Mouse (Mus musculus) regulatory T cell (primary cell): Measurements from ENCODE around the gene Dchs1.
"Not testable (repeated sequence)": the region's sequence is repeated elsewhere in the genome, so short reads cannot be mapped to it uniquely, and the experiment has no call there.

Source experiments
- in situ Hi-C: fragments of 300-600 bp; cut with MboI, MseI; formaldehyde crosslinking; loops from one replicate; pipeline ENCODE4 v1.15.1; 2025; ENCODE audit warnings: high pct_unique_total_duplicates

The Dchs1 gene

GRCm38 (mm10) chr7:105743926-105744590 lies 43.4 kb downstream of the Dchs1 start, which contains the start of gene Taf10:
Taf10 (minus strand) TSS chr7:105744361.
- in situ Hi-C loops: no loop called here

- in situ Hi-C loops: not testable (repeated sequence)
These were observed 44.1 kb downstream of the Dchs1 start for GRCm38 (mm10) chr7:105743246-105743925.

- in situ Hi-C loops: not testable (repeated sequence)
These were observed 44.8 kb downstream of the Dchs1 start for GRCm38 (mm10) chr7:105742539-105743215.

- in situ Hi-C loops: no loop called here
These were observed 45.5 kb downstream of the Dchs1 start for GRCm38 (mm10) chr7:105741978-105742377.

- in situ Hi-C loops: no loop called here
These were observed 46.6 kb downstream of the Dchs1 start for GRCm38 (mm10) chr7:105740851-105741250.

GRCm38 (mm10) chr7:105740089-105740795 lies 47.2 kb downstream of the Dchs1 start:
- in situ Hi-C loops: no loop called here

GRCm38 (mm10) chr7:105738948-105739347 lies 48.5 kb downstream of the Dchs1 start:
- in situ Hi-C loops: loop anchor here (5.0 kb wide), 2 partner anchors 87 to 337 kb away; partner anchors contain the start of genes Cnga4, Dnhd1 and Fam160a2

- in situ Hi-C loops: loop anchor here (5.0 kb wide), 2 partner anchors 86 to 336 kb away; partner anchors contain the start of genes Cnga4, Dnhd1 and Fam160a2
These were observed 49.2 kb downstream of the Dchs1 start for GRCm38 (mm10) chr7:105738286-105738685.

- in situ Hi-C loops: loop anchor here (5.0 kb wide), 2 partner anchors 85 to 335 kb away; partner anchors contain the start of genes Cnga4, Dnhd1 and Fam160a2
These were observed 49.8 kb downstream of the Dchs1 start for GRCm38 (mm10) chr7:105737648-105738047.

- in situ Hi-C loops: loop anchor here (5.0 kb wide), 2 partner anchors 85 to 335 kb away; partner anchors contain the start of genes Cnga4, Dnhd1 and Fam160a2
These were observed 50.4 kb downstream of the Dchs1 start, which contains the start of gene Rrp8 for GRCm38 (mm10) chr7:105736911-105737521. Rrp8 (minus strand) TSS chr7:105737385.

- in situ Hi-C loops: loop anchor here (5.0 kb wide), 2 partner anchors 84 to 334 kb away; partner anchors contain the start of genes Cnga4, Dnhd1 and Fam160a2
These were observed 51.1 kb downstream of the Dchs1 start, which contains the start of gene Ilk for GRCm38 (mm10) chr7:105736264-105736901. Ilk (plus strand) TSS chr7:105736592.

GRCm38 (mm10) chr7:105735464-105735863 lies 52.0 kb downstream of the Dchs1 start:
- in situ Hi-C loops: loop anchor here (5.0 kb wide), 2 partner anchors 83 to 333 kb away; partner anchors contain the start of genes Cnga4, Dnhd1 and Fam160a2

GRCm38 (mm10) chr7:105734826-105735225 lies 52.6 kb downstream of the Dchs1 start:
- in situ Hi-C loops: loop anchor here (5.0 kb wide), 2 partner anchors 83 to 333 kb away; partner anchors contain the start of genes Cnga4, Dnhd1 and Fam160a2

GRCm38 (mm10) chr7:105733836-105734235 lies 53.6 kb downstream of the Dchs1 start:
- in situ Hi-C loops: no loop called here

GRCm38 (mm10) chr7:105728701-105729428 lies 58.6 kb downstream of the Dchs1 start:
- in situ Hi-C loops: no loop called here

GRCm38 (mm10) chr7:105726980-105727325 lies 60.5 kb downstream of the Dchs1 start:
- in situ Hi-C loops: no loop called here

GRCm38 (mm10) chr7:105726144-105726979 lies 61.1 kb downstream of the Dchs1 start:
- in situ Hi-C loops: no loop called here

- in situ Hi-C loops: no loop called here
These were observed 65.5 kb downstream of the Dchs1 start for GRCm38 (mm10) chr7:105721916-105722315.
